Mouse (Mus musculus): ENCODE measurements around the gene Zbtb12.
"Not testable (repeated sequence)": the region's sequence is repeated elsewhere in the genome, so short reads cannot be mapped to it uniquely, and the experiment has no call there.

Zbtb12 gene

DNA sequence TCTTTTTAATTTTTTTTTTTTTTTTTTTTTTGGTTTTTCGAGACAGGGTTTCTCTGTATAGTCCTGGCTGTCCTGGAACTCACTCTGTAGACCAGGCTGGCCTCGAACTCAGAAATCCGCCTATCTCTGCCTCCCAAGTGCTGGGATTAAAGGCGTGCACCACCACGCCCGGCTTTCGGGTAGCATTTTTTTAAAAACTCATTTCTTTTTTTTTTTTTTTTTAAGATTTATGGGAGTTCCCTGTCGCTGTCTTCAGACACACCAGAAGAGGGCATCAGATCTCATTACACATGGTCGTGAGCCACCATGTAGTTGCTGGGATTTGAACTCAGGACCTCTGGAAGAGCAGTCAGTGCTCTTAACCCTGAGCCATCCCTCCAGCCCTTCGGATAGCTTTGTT, 22.7 kb downstream of the Zbtb12 start:
- not testable (repeated sequence) for DNase-seq (ENCODE audit: low spot score)

DNA sequence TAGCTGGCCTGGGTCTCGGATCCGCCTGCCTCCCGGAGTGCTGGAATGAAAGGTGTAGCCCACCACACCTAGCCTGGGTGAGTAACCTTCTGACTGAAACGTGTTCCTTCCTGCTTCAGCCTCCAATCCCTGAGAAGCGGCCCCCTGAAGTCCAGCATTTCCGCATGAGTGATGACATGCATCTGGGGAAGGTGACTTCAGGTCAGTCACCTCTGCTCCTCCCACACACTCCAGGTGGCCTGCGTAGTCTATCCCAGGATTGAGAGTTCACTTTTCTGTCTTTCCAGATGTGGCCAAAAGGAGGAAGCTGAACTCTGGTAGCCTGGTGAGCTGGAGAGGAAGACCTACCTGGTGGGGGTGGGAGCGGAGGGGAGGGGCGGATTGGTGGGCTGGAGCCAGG, 23.6 kb downstream of the Zbtb12 start:
- no peak for DNase-seq (ENCODE audit: low spot score)

DNA sequence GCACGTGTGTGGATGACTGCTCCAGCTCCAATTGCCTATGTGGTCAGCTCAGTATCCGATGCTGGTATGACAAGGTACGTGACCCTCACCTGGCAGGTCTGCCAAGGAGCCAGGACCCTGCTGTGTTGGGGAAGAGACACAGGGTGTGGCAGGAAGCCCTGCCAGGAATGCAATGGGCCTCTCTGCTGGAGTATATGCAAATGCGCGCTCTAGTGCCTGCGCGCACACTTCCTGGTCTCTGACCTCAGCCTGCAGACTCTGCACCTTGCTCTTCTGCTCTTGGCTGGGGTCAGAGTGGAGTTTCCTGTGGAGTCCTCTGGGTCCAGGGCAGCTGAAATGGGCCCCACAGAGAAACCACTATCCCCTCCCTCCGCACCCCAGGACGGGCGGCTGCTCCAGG, 31.7 kb downstream of the Zbtb12 start:
- DNase-seq (ENCODE audit: low spot score) = no peak

DNA sequence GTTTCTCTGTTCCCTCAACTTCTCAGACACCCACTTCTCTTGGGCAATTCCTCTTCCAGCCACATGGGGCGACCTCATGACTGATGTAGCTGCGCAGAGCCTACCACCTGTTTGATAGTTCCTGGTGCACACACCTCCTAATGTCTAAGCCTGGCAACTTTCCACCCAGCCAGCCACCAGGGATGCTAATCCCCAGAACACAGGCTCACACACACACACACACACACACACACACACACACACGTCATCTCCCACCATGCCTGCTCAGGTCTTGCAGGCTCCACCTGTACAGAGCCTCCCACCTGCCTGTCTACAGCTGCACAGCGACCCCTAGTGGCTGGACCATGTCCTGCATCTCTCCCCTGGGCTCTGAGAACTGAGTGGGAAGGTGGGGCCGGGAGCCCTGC, 32.7 kb downstream of the Zbtb12 start:
- peak; percentile 90 for DNase-seq (ENCODE audit: low spot score)

DNA sequence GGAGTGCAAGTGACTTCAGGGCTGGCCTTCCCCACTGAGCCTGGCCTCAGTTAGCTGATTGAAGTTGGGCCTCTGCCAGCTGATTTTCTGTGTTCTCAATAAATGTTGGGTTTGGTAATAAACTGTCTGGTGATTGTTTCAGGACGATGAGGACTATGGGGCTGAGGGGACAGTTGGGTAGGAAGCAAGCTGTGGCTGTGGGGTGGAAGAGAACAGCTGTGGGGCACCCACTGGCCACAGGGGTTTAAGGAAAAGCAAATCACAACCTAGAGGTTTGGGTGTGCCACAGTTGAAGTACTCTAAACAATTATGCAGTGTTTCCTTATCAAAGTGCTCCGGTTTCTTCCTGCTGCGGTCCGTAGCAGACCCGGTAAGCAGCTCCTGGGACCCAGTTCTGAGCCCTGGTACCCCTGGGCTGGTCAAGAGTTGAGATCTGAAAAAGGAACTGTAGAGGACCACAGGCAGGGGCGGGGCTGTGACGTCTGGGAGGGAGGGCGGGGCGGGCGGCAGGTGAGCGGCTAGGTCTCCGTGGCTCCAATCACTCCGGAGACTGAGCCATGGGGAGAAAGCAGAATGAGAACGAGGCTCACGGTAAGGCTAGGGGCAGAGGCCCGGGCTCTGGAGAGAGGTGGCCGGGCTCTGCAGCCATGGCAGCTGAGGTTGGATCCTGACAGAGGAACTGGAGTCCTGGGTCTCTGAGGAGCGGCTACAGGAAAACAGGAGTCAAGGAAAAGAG, 34.8 kb downstream of the Zbtb12 start, which contains the start of gene Slc44a4:
TSS of gene Slc44a4 (plus strand) at position 537 of the 736 bp plus-strand sequence.
- DNase-seq (ENCODE audit: low spot score) = no peak

DNA sequence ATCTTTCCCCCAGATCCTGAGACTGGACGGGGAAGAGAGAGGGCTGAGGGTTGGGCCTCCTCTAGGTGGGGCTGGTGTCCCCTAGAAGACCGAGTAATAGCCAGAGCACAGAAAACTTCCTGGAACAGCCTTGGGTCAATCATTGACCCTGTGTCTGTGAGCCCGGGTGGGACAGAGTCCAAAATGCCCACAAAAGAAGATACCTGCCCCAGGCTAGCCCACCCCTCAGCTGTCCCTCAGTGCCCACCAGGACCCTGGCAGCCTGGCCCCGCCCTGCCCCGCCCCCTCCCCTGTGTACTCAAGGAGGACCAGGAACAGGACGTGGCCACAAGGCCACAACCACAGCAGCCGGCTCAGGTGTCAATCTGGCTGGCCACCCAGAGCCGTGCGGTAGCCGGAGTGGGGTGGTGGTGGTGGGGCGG, 36.1 kb downstream of the Zbtb12 start:
- no peak for DNase-seq (ENCODE audit: low spot score)

DNA sequence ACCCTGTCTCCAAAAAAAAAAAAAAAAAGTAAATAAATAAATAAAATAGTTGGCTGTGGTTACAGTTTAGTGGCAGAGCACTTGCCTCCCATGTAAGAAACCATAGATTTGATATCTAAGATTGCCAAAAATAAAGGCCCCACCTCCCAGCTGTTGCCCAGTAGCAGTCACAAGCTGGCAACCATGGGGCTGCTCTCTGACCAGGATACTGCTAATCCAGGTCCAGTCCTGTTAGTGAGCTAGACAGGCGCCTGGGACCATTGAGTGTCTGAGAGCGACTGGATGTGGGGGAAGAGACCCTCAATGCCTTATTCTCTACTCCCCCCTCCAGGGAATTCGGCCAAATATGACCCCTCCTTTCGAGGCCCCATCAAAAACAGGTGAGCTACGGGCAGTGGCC, 37.0 kb downstream of the Zbtb12 start:
- DNase-seq (ENCODE audit: low spot score) = no peak

DNA sequence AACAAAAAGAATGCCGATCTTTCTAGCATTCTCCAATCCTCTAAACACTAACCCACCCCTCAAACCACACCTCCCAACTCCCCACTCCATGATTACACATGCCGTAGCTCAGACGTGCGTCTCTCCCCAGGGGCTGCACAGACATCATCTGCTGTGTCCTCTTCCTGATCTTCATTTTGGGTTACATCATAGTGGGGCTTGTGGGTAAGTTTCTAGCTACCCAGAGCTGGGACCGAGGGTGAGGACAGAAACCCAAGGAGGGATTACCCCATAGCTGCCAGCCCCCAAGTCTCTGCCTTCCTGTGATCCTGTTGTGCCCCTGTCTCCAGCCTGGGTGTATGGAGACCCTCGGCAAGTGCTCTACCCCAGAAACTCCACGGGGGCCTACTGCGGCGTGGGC, 37.9 kb downstream of the Zbtb12 start:
- DNase-seq (ENCODE audit: low spot score) = no peak

DNA sequence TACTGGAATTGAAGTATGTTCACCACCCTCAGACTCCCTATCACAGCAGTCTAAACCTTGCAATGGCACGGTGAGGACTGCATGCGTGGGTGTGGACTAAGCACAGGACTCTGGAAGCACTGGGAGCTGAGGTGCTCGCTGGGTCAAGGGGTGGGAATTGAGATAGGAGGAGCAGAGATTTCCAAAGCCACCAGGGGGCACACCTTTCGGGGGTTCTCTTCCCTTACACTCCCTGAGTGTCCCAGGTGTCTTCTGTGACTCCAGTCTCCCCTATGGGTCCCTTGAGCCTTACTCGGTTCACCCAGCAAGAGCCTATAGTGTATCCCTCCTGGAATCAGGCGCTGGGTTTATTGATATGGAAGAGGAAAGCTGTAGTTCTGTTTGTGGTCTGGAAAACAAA, 43.7 kb downstream of the Zbtb12 start:
- DNase-seq (ENCODE audit: low spot score) = no peak

DNA sequence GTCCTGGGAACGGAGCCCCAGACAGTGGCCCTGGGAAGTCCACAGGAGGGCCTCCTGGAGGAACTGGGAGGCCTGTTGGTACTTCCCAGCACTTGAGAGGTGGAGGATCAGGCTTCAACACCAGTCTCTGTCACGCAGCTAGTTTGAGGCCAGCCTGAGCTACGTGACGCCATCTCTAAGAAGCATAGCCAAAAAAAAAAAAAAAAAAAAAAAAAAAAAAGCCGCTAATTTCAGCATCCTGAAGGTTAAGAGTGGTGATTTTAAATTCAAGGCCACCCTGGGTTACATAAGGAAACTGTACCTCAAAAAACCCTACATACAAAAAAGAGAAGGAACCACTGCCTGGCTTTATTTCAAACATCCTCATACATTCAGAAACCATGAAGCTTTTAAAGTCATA, 45.0 kb downstream of the Zbtb12 start:
- no peak for DNase-seq (ENCODE audit: low spot score)

DNA sequence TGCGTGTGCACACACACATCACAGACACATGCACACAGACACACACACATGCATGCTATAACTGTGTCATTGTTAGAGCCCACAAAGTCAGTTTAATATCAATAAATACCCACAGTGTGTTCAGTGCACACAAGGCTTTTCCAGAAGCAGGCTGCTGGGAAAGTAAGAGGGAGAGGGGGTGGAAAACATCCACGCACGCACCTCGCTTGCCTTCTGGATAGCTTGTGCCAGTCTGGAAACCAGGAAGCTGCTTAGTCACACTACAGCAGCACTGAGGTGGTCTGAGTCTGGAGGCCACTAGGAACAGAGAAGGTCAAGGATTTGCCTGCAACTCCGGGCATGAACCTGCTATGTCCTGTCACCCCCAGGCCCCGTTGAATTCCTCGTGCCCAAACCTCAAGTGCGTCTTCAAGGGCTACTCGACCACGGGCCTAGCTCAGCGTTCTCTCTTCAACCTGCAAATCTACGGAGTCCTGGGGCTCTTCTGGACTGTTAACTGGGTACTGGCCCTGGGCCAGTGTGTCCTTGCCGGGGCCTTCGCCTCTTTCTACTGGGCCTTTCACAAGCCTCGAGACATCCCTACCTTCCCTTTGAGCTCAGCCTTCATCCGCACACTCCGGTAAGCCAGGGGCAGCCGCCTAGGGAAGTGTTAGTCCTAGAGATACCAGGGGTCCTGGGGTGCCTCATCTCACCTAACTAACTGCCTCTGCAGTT, 48.2 kb downstream of the Zbtb12 start:
- DNase-seq (ENCODE audit: low spot score) = no peak

DNA sequence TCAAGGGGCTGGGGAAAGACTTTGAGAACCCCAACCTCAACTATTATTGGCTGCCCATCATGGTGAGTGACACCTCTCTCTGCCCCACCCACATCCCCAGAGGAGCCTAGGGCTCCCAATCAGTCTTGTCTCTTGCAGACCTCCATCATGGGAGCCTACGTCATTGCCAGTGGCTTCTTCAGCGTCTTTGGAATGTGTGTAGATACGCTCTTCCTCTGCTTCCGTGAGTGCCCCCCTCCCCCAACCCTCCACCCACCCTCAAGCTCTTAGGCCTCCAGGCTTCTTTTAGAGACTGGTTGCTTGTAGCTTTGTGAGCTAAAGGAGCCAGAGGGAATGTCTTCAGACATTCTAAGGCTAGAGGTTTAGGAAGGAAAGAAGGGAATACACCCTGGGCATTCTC, 49.6 kb downstream of the Zbtb12 start:
- no peak for DNase-seq (ENCODE audit: low spot score)

DNA sequence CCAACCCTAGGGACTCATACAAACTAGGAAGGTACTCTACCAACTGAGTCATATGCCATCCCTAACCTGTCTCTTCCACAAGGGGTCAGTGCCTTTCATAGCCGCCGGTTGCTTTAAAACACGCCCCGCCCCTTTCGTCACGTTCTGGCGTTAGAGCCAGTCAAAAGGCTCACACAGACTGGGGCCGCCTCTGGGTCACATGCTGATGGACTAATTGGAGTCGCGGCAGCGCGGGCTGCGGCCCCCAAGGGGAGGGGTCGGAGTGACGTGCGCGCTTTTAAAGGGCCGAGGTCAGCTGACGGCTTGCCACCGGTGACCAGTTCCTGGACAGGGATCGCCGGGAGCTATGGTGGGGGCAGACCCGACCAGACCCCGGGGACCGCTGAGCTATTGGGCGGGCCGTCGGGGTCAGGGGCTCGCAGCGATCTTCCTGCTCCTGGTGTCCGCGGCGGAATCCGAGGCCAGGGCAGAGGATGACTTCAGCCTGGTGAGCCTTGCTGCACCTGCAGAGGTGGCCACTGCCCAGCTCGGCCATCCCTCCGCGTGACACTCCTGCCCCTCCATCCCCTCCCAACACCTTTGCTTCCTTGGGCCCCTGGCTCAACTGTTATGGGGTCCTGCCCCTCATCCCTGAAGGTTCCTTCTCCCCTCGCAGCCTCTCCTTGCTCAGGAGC, 51.9 kb downstream of the Zbtb12 start, which contains the start of gene Neu1:
TSS of gene Neu1 (plus strand) at position 193 of the 674 bp plus-strand sequence.
- DNase-seq (ENCODE audit: low spot score) = peak; percentile 98

DNA sequence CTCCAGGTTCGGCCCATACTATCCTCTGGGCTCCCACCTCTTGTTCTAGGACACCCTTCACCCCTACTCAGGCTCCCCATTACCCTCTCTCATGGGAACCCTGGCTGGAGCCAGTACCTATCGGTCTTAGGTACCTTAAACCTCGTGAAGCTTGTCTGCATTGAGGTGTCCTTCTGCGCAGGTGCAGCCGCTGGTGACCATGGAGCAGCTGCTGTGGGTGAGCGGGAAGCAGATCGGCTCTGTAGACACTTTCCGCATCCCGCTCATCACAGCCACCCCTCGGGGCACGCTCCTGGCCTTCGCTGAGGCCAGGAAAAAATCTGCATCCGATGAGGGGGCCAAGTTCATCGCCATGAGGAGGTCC, 52.4 kb downstream of the Zbtb12 start:
- DNase-seq (ENCODE audit: low spot score) = no peak

DNA sequence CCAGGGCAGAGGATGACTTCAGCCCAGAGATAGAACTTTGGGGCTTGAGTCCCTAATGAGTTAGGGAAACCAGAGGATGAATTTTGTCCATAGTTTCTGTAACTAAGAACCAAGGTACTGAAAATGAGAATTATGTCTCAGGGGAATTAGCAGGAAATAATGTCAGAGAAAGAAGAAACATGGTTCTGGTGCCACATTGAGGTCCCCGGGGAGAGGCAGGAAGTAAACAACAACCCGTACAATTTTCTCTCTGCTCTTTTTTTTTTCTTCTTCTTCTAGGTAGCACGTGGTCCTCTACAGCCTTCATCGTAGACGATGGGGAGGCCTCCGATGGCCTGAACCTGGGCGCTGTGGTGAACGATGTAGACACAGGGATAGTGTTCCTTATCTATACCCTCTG, 53.0 kb downstream of the Zbtb12 start:
- DNase-seq (ENCODE audit: low spot score) = no peak

DNA sequence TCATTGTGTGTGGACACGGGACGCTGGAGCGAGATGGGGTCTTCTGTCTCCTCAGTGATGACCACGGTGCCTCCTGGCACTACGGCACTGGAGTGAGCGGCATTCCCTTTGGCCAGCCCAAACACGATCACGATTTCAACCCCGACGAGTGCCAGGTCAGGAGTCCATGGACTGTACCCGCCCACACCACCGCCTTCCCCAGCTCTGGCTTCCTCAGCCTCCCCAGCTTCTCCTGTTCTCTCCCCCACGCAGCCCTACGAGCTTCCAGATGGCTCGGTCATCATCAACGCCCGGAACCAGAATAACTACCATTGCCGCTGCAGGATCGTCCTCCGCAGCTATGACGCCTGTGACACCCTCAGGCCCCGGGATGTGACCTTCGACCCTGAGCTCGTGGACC, 54.7 kb downstream of the Zbtb12 start:
- no peak for DNase-seq (ENCODE audit: low spot score)

DNA sequence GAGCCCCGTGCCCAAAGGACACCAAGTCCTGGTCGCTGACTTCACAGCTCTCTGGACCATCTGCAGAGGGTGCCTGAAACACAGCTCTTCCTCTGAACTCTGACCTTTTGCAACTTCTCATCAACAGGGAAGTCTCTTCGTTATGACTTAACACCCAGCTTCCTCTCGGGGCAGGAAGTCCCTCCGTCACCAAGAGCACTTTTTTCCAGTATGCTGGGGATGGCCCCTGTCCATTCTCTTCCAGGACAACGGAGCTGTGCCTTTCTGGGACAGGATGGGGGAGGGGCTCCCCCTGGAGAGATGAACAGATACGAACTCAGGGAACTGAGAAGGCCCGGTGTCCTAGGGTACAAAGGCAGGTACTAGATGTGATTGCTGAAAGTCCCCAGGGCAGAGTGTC, 55.5 kb downstream of the Zbtb12 start:
- DNase-seq (ENCODE audit: low spot score) = no peak

DNA sequence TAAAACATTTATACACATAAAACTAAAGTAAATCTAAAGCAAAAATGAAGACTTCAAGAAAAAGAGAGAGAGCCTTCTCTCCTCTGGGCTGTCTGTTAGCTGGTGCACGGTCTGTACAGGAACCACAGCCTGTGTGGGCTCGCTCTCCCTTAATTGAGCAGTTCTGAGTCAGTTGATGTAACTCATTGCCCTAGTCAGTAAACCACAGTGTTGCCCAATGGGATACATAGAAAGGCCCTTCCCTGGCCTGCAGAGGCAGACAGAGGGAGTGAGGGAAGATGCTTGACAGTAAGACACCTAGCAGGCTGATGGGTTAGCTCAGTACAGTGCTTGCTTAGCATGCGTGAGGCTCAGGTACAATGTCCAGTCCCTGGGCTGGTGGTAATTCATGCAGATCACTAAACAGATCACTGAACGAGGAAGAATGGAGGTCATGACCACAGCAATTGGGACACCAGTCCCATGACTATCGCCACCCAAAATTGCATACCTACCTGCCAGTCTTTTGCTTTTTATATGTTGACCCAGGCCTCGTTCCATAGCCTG, 58.8 kb downstream of the Zbtb12 start:
- DNase-seq (ENCODE audit: low spot score) = no peak

DNA sequence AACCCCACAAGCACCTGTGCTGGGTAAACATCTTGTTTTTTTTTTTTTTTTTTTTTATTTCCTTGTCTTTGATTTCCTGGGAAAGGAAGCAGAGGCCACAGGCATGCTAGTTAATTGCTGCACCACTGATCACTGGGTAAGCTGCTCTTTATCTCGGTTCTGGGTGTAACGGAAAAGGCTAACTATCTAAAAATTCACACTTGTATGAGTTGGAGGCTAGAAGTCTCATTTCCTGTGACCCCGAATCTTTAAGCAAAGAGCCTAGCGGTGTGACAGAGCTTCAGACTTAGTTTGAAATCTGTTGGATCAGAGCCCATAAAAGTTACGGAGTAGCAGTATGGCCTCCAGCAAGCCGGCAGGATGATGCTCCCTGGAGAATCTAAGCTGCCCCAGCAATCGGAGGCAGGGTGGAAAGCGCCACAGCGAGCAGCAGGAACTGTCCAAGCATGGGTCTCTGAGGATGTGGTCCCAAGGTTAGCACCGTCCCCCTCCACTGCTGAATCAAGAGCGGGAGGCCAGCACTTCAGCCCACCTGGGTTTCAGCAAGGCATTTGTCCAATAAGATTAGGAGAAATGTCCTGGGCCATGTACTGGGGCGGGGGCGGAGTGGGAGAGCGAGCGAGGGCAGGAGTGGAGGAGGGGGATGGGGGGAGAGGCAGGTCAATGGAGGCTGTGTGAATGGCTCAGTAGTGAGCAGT, 62.2 kb downstream of the Zbtb12 start:
- DNase-seq (ENCODE audit: low spot score) = peak; percentile 70

DNA sequence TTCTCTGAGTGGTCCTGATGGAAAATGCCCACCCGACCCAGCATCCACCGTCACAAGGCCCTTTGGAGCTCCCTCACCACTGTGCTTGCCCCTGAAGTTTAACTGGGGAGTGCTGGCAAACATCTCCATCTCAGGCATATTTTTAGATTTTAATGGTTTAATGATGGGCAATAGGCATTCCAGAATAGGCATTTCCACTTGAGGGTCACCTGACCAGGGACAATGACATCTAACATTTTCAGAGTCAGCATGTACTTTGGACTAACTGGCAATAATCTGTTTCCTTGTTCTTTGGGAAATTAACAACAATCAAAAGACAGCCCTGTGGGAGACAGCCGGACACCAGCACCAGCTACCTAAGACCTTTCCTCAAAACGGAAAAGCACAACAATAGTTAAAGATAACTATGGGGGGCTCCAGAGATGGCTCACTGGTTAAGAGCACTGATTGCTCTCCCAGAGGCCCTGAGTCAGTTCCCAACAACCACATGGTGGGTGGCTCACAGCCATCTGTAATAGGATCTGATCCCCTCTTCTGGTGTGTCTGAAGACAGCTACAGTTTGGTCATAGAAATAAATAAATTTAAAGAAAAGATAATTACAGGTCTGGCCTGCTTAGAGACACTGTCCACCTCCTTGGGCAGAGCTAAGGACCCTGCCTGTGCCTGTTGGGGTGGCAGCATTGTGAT, 64.0 kb downstream of the Zbtb12 start:
- DNase-seq (ENCODE audit: low spot score) = no peak

DNA sequence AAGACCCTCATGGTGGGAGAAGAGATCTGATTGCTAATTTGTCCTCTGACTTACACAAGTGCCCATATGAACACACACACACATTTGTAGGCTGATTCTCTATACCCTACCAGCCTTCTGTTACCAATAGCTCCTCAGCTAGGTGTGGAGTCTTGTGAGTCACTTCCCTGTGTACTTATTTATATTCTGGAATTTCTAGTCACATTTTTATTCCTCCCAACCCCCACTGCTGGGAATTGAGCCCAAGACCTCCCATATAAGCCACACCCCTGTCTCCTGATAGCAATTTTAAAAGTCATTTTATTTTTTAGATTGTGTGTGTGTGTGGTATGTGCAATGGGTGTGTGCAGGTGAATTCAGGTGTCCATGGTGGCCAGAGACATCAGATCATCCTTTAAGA, 65.1 kb downstream of the Zbtb12 start:
- DNase-seq (ENCODE audit: low spot score) = no peak
